Mouse (Mus musculus) stomach, embryonic 16.5 days (tissue): ENCODE data around the gene Thrap3. TPM values are rescaled to one million over a fixed set of nuclear protein-coding genes. Genes with fewer than 3 reads are reported as not detected.

ENCODE experiments used
- ATAC-seq: fragments of 200-750 bp; cut with Nextera tagmentation; 2 replicates; pipeline ENCODE4 v1.8.0; 2017; ENCODE audit warnings: moderate number of reproducible peaks, moderate TSS enrichment; ENCODE audit not compliant: insufficient read depth, low FRiP score
- H3K27ac ChIP-seq: fragments of 300-500 bp; sonication (generic); 2 replicates; pipeline ENCODE4 v1.5.1; 2014; ENCODE audit warnings: low read length
- H3K27me3 ChIP-seq: fragments of 300-500 bp; sonication (generic); 2 replicates; pipeline ENCODE4 v1.6.1; 2014; ENCODE audit warnings: low read length, control low read depth, mixed read lengths; ENCODE audit not compliant: control insufficient read depth, insufficient read depth
- H3K36me3 ChIP-seq: fragments of 300-500 bp; sonication (generic); 2 replicates; pipeline ENCODE4 v1.6.1; 2014; ENCODE audit warnings: low read length; ENCODE audit not compliant: control insufficient read depth, insufficient read depth
- H3K4me1 ChIP-seq: fragments of 300-500 bp; sonication (generic); 2 replicates; pipeline ENCODE4 v1.6.1; 2014; ENCODE audit warnings: low read length, control low read depth, mixed read lengths; ENCODE audit not compliant: control insufficient read depth, insufficient read depth
- H3K4me2 ChIP-seq: fragments of 300-500 bp; sonication (generic); 2 replicates; pipeline ENCODE4 v1.6.1; 2014; ENCODE audit warnings: low read depth, low read length, mixed read lengths
- H3K4me3 ChIP-seq: fragments of 300-500 bp; sonication (generic); replicated peaks from 2 replicates; pipeline ENCODE4 v1.5.1; 2014; ENCODE audit warnings: mild to moderate bottlenecking, low read length
- H3K9ac ChIP-seq: fragments of 300-500 bp; sonication (generic); 2 replicates; pipeline ENCODE4 v1.6.1; 2014; ENCODE audit warnings: low read length
- H3K9me3 ChIP-seq: fragments of 300-500 bp; sonication (generic); replicated peaks from 2 replicates; pipeline ENCODE4 v1.6.1; 2016; ENCODE audit warnings: low read length, control low read depth; ENCODE audit not compliant: control insufficient read depth
- WGBS: fragments of 180-500 bp; shearing (Covaris S2); extraction: QIAGEN DNeasy Blood & Tissue Kit; methylation state at CpG from one replicate; pipeline ENCODE4 v1.1.7; 2014; 5-methylcytosine and 5-hydroxymethylcytosine counted together
- polyA plus RNA-seq: library from polyadenylated mRNA; unstranded; fragments of >200 nt; fragmentation: Nextera tagmentation; extraction: Ambion mirVana; gene quantifications from 2 replicates; pipeline ENCODE4 v1.2.1, GENCODE M21; 2015

Thrap3 gene
- polyA plus RNA-seq, 1 experiment from 2014 or later: 176 TPM

GRCm38 (mm10) chr4:126148161-126148961 is 54.2 kb downstream of the Thrap3 start:
- WGBS: under 1% methylated on average over 63 of the region's 67 CpGs
- Histone ChIP-seq H3K9ac (peak overlapping the region; percentile 87), H3K27ac (peak overlapping the region; percentile 96), H3K36me3 (no peaks in the 10 kb centered on the region), H3K4me1 (peaks cover 29% of the 10 kb centered on the region), H3K4me3 (peak overlapping the region; percentile 62), H3K9me3 (no peaks in the 10 kb centered on the region), H3K27me3 (no peaks in the 10 kb centered on the region), H3K4me2 (peak overlapping the region; percentile 81)
- ATAC-seq: peak; percentile 83

- Histone ChIP-seq H3K9me3 (no peaks in the 10 kb centered on the region), H3K4me1 (peaks cover 29% of the 10 kb centered on the region), H3K36me3 (no peaks in the 10 kb centered on the region), H3K4me3 (peak within 1 kb of the TSS; percentile 62), H3K9ac (peak within 1 kb of the TSS; percentile 87), H3K27me3 (no peaks in the 10 kb centered on the region), H3K4me2 (peak within 1 kb of the TSS; percentile 81), H3K27ac (peak within 1 kb of the TSS; percentile 96)
- 4% methylated on average over 24 of the region's 24 CpGs for WGBS
- peak; percentile 85 for ATAC-seq
Observed at GRCm38 (mm10) chr4:126147533-126148160, 54.9 kb downstream of the Thrap3 start, which contains the start of gene Eva1b. Gene Eva1b (plus strand): TSS chr4:126147744.

- Histone ChIP-seq H3K4me3 (peak overlapping the region; percentile 62), H3K27ac (peak overlapping the region; percentile 96), H3K4me2 (peak overlapping the region; percentile 81), H3K36me3 (no peaks in the 10 kb centered on the region), H3K9me3 (no peaks in the 10 kb centered on the region), H3K9ac (peak overlapping the region; percentile 87), H3K4me1 (peaks cover 29% of the 10 kb centered on the region), H3K27me3 (no peaks in the 10 kb centered on the region)
- no peak for ATAC-seq
- WGBS: 27% methylated on average over 9 of the region's 9 CpGs
Observed at GRCm38 (mm10) chr4:126146974-126147532, 55.5 kb downstream of the Thrap3 start.

GRCm38 (mm10) chr4:126145396-126145795 is 57.2 kb downstream of the Thrap3 start:
- WGBS: 34% methylated on average over 4 of the region's 4 CpGs
- H3K4me3 ChIP-seq: no peak overlapping the region
- no peak overlapping the region for H3K9ac ChIP-seq
- no peaks in the 10 kb centered on the region for H3K36me3 ChIP-seq
- H3K4me2 ChIP-seq: no peak overlapping the region
- H3K4me1 ChIP-seq: peaks cover 23% of the 10 kb centered on the region
- no peak overlapping the region; the same call in 1 of the 2 replicates for H3K27ac ChIP-seq
- H3K9me3 ChIP-seq: no peaks in the 10 kb centered on the region
- ATAC-seq: no peak
- no peaks in the 10 kb centered on the region for H3K27me3 ChIP-seq

GRCm38 (mm10) chr4:126141021-126141420 is 61.5 kb downstream of the Thrap3 start:
- no peaks in the 10 kb centered on the region for H3K27me3 ChIP-seq
- no peak overlapping the region for H3K4me2 ChIP-seq
- no peak overlapping the region for H3K27ac ChIP-seq
- H3K9ac ChIP-seq: no peak overlapping the region
- 61% methylated on average over 5 of the region's 5 CpGs for WGBS
- H3K36me3 ChIP-seq: peaks cover 9% of the 10 kb centered on the region; the same call in 1 of the 2 replicates
- no peaks in the 10 kb centered on the region for H3K9me3 ChIP-seq
- no peak overlapping the region for H3K4me3 ChIP-seq
- H3K4me1 ChIP-seq: no peaks in the 10 kb centered on the region
- ATAC-seq: no peak

- Histone ChIP-seq H3K9ac (no peak overlapping the region), H3K36me3 (peaks cover 17% of the 10 kb centered on the region; the same call in 1 of the 2 replicates), H3K4me3 (no peak overlapping the region), H3K4me1 (peaks cover 4% of the 10 kb centered on the region), H3K27me3 (no peaks in the 10 kb centered on the region), H3K27ac (no peak overlapping the region), H3K4me2 (no peak overlapping the region), H3K9me3 (no peaks in the 10 kb centered on the region)
- WGBS: 84% methylated on average over 4 of the region's 4 CpGs
- ATAC-seq: no peak
Observed at GRCm38 (mm10) chr4:126137773-126138172, 64.8 kb downstream of the Thrap3 start.

GRCm38 (mm10) chr4:126134639-126135038 is 67.9 kb downstream of the Thrap3 start:
- Histone ChIP-seq H3K9me3 (no peaks in the 10 kb centered on the region), H3K4me1 (peaks cover 21% of the 10 kb centered on the region), H3K4me3 (no peak overlapping the region), H3K36me3 (peaks cover 17% of the 10 kb centered on the region; the same call in 1 of the 2 replicates), H3K4me2 (no peak overlapping the region), H3K27ac (no peak overlapping the region), H3K9ac (no peak overlapping the region), H3K27me3 (no peaks in the 10 kb centered on the region)
- 82% methylated on average over 4 of the region's 4 CpGs for WGBS
- no peak for ATAC-seq

- Histone ChIP-seq H3K36me3 (peaks cover 17% of the 10 kb centered on the region; the same call in 1 of the 2 replicates), H3K4me2 (no peak overlapping the region), H3K9ac (no peak overlapping the region), H3K27me3 (no peaks in the 10 kb centered on the region), H3K4me1 (peaks cover 21% of the 10 kb centered on the region), H3K4me3 (no peak overlapping the region), H3K27ac (no peak overlapping the region), H3K9me3 (no peaks in the 10 kb centered on the region)
- ATAC-seq: no peak
- 91% methylated on average over 4 of the region's 4 CpGs for WGBS
Observed at GRCm38 (mm10) chr4:126134236-126134635, 68.3 kb downstream of the Thrap3 start.
